Mouse (Mus musculus) stomach, postnatal 0 days (tissue): ENCODE data around the gene Mafg. TPM values are rescaled to one million over a fixed set of nuclear protein-coding genes. Genes with fewer than 3 reads are reported as not detected.

ENCODE experiments used
- ATAC-seq: fragments of 200-750 bp; cut with Nextera tagmentation; 2 replicates; pipeline ENCODE4 v1.8.0; 2017; ENCODE audit not compliant: low FRiP score, low TSS enrichment
- DNase-seq: peaks from one replicate; pipeline ENCODE4 v3.0.0-alpha.2; 2016; ENCODE audit warnings: low spot score
- H3K27ac ChIP-seq: fragments of 300-500 bp; sonication (generic); replicated peaks from 2 replicates; pipeline ENCODE4 v1.5.1; 2014; ENCODE audit warnings: mild to moderate bottlenecking, control low read depth
- H3K27me3 ChIP-seq: fragments of 300-500 bp; sonication (generic); 2 replicates; pipeline ENCODE4 v1.6.1; 2014; ENCODE audit warnings: low read length; ENCODE audit not compliant: control insufficient read depth, insufficient read depth
- H3K36me3 ChIP-seq: fragments of 300-500 bp; sonication (generic); 2 replicates; pipeline ENCODE4 v1.6.1; 2014; ENCODE audit warnings: low read length, mixed read lengths; ENCODE audit not compliant: control insufficient read depth, insufficient read depth
- H3K4me1 ChIP-seq: fragments of 300-500 bp; sonication (generic); replicated peaks from 2 replicates; pipeline ENCODE4 v1.6.1; 2014; ENCODE audit warnings: antibody characterized with exemption; ENCODE audit not compliant: control insufficient read depth, insufficient read depth
- H3K4me2 ChIP-seq: fragments of 300-500 bp; sonication (generic); replicated peaks from 2 replicates; pipeline ENCODE4 v1.6.1; 2014; ENCODE audit warnings: low read depth, mild to moderate bottlenecking, control low read depth, moderate library complexity
- H3K4me3 ChIP-seq: fragments of 300-500 bp; sonication (generic); 2 replicates; pipeline ENCODE4 v1.5.1; 2014; ENCODE audit warnings: low read depth, low read length, control low read depth
- H3K9ac ChIP-seq: fragments of 300-500 bp; sonication (generic); 2 replicates; pipeline ENCODE4 v1.6.1; 2014; ENCODE audit warnings: mild to moderate bottlenecking, low read length, control low read depth, mixed read lengths
- H3K9me3 ChIP-seq: fragments of 300-500 bp; sonication (generic); 2 replicates; pipeline ENCODE4 v1.6.1; 2016; ENCODE audit warnings: low read length; ENCODE audit not compliant: control insufficient read depth
- CTCF ChIP-seq: IDR thresholded peaks from 2 replicates; pipeline ENCODE4 v1.5.1; 2016; ENCODE audit warnings: antibody characterized with exemption, low read depth, mild to moderate bottlenecking, moderate library complexity
- EP300 ChIP-seq: optimal IDR thresholded peaks from 2 replicates; pipeline ENCODE3; 2016; ENCODE audit warnings: antibody characterized with exemption
- WGBS: fragments of 180-500 bp; shearing (Covaris S2); extraction: QIAGEN DNeasy Blood & Tissue Kit; methylation state at CpG from one replicate; pipeline ENCODE4 v1.1.7; 2014; 5-methylcytosine and 5-hydroxymethylcytosine counted together
- polyA plus RNA-seq: library from polyadenylated mRNA; unstranded; fragments of >200 nt; fragmentation: Nextera tagmentation; extraction: Ambion mirVana; gene quantifications from 2 replicates; pipeline ENCODE4 v1.2.1, GENCODE M21; 2015

The Mafg gene
- polyA plus RNA-seq, 1 experiment from 2014 or later, result 21.3 TPM

DNA sequence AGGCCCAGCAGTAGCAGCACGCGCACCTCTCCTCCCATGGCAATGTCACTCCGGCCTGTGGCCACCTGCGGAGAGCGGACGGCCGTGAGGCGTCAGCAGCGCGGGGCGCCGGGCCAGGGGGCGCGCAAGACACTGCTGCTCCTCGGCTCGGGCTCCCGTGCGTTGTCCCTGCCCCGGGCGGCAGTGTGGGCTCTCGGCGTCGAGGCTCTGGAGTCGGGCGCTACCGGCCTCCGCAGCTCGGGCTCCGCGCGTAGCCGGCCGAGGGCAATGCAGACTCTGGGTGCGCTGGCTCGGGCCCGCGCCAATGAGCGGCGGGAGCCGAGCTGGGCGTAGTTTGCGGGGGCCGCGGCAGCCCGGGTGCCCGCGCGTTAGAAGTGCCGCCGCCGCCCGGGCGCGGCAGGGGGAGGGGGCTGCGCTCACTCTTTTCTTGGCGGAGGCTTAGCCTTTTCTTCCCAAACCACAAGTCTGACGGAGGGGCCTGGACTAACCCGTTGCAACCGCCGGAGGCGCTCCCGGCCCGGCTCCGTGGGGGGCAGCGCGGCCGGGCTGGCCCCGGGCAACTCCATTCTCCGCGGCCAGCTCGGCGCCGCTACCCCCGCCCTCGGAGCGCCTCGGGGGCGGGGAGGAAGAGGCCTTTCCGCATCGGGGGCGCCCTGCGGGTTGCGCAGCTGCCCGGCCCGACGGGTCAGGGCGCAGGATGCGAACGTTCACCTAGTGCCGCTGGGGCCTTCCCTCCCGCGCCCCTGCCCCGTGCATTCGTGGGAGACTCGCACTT is 27.1 kb upstream of the Mafg start:
- DNase-seq, result peak; percentile 58
- no peaks in the 10 kb centered on the region for H3K9me3 ChIP-seq
- peaks cover 3% of the 10 kb centered on the region; the same call in 1 of the 2 replicates for H3K4me1 ChIP-seq
- no peaks in the 10 kb centered on the region for H3K36me3 ChIP-seq
- under 1% methylated on average over 80 of the region's 95 CpGs for WGBS
- peak overlapping the region; percentile 43 for H3K4me3 ChIP-seq
- no peak overlapping the region for H3K27ac ChIP-seq
- peaks cover 21% of the 10 kb centered on the region for H3K27me3 ChIP-seq
- H3K9ac ChIP-seq, result peak overlapping the region; percentile 45
- TF ChIP-seq CTCF (peak; percentile 41), EP300 (no peak)
- H3K4me2 ChIP-seq, result peak overlapping the region; percentile 66
- ATAC-seq, result peak; percentile 50

DNA sequence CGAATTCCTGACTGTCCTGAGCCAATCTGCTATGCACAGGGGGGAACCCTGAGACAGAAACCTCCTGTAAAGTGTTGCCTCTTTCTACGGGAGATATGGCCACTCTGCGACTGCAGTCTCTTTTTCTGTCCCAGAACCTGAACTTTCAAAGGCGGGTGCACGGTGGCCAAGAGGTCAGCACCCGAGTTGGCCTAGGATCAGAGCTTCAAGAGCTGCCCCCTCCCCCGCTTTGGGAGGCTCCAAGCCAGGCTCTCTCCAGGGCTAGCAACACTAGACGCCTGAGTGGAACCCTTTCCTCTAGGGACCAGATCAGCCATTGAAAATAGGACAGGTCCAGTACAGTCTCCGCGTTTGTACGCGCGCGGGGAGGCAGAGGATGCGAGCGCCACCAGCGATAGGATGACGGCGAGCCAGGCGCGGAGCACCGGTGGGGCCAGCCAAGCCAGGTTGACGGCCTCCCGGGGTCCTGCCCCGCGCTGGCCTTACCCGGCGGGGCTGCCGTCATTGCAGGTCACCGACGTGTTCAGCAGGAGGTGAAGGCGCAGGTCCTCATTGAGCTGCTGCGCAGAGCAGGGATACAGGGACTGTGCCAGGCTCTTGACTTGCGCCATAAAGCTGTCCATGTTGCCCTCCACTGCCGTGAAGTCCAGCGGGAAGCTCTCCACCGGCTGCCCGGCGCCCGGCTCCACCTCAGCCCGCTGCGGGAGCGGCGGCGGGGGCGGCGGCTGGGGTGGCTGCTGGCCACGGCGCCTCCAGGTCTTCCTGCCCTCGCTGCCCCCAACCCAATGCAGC is 26.3 kb upstream of the Mafg start:
- Histone ChIP-seq H3K4me2 (peak overlapping the region; percentile 66), H3K27me3 (peaks cover 21% of the 10 kb centered on the region), H3K27ac (no peak overlapping the region), H3K9me3 (no peaks in the 10 kb centered on the region), H3K9ac (peak overlapping the region; percentile 23; the same call in 1 of the 2 replicates), H3K4me3 (peak overlapping the region; percentile 43), H3K4me1 (peaks cover 3% of the 10 kb centered on the region; the same call in 1 of the 2 replicates), H3K36me3 (no peaks in the 10 kb centered on the region)
- no peak for TF ChIP-seq CTCF
- TF ChIP-seq EP300, result no peak
- ATAC-seq (no peak), DNase-seq (no peak)
- WGBS, result 3% methylated on average over 49 of the region's 50 CpGs

DNA sequence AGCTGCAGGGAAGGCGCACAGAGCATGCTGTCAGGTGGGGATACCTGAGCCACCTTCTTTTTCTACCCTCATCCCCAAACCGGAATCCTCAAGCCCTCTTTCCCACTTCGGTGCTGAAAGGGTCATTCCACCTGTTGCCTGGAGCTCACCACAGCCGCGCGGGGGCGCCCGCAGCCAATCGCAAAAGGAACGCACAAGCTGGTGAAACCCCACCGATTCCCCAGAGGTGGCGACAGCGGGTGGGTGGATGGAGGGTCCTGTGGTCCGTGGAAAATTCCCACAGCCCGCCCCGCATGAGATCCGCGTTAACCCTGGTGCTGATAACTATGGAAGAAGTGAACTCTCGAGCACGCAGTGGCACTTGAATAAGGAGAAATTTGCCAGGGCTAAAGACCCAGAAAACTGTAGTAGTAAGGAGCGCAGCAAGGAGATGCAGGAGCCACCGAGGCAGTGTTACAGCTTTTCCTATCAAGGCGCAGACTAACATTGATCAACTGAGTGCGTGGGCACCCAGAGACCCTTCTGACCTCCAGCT is 25.5 kb upstream of the Mafg start:
- H3K4me3 ChIP-seq, result 0 out of 2 replicates have a peak overlapping the region, but pooled peaks have one; percentile 2
- TF ChIP-seq CTCF (peak; percentile 95), EP300 (no peak)
- WGBS, result 2% methylated on average over 23 of the region's 24 CpGs
- no peaks in the 10 kb centered on the region for H3K9me3 ChIP-seq
- peak overlapping the region; percentile 25 for H3K4me2 ChIP-seq
- H3K9ac ChIP-seq, result no peak overlapping the region
- DNase-seq, result peak; percentile 87
- ATAC-seq, result peak; percentile 51; the same call in 1 of the 2 replicates
- H3K27ac ChIP-seq, result no peak overlapping the region
- H3K36me3 ChIP-seq, result no peaks in the 10 kb centered on the region
- peaks cover 21% of the 10 kb centered on the region for H3K27me3 ChIP-seq
- peaks cover 3% of the 10 kb centered on the region; the same call in 1 of the 2 replicates for H3K4me1 ChIP-seq

DNA sequence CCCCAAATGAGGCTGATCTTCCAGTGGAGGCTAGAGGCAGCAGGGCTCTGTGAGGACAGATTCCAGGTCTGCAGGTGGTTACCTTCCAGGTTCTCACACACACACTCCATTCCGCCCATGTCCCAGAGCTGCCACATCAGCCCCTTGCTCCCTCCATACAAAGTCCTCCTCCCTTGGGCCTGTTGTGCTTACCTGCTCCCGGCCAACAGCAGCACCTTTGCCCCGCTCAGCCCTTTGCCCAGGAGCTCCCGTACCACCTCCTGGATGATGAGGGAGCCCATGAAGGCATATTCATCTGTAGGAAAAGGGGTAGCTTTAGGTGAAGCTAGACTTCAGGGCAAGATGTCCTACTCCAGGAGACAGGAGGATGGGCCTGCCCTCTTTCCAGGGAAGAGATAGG is 23.9 kb upstream of the Mafg start:
- Histone ChIP-seq H3K27ac (no peak overlapping the region), H3K36me3 (no peaks in the 10 kb centered on the region), H3K9me3 (no peaks in the 10 kb centered on the region), H3K27me3 (peaks cover 21% of the 10 kb centered on the region), H3K4me3 (no peak overlapping the region), H3K9ac (no peak overlapping the region), H3K4me2 (no peak overlapping the region), H3K4me1 (peaks cover 3% of the 10 kb centered on the region; the same call in 1 of the 2 replicates)
- TF ChIP-seq CTCF (no peak), EP300 (no peak)
- ATAC-seq (no peak), DNase-seq (no peak)
- WGBS, result 91% methylated on average over 4 of the region's 4 CpGs

DNA sequence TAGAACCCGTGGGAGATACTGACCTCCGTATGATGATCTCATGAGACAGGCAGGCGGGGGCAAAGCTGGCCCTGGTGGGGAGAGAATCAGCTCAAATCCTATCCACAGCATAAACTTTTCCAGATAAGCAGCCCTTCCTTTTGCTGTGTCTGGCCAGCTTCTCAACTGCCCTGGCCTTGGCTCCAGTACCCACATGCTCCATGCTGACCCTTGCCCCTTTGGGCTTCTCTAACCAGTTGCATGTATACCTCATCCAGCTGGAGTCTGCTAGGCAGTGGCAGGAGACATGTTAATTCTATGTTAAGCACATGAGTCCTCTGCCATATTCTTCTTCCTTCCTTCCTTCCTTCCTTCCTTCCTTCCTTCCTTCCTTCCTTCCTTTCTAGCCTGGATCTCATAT is 21.3 kb upstream of the Mafg start:
- TF ChIP-seq EP300 (no peak), CTCF (no peak)
- H3K9me3 ChIP-seq, result no peaks in the 10 kb centered on the region
- H3K4me3 ChIP-seq, result no peak overlapping the region
- no peak overlapping the region for H3K9ac ChIP-seq
- DNase-seq (no peak), ATAC-seq (no peak)
- no peak overlapping the region for H3K27ac ChIP-seq
- 71% methylated on average over 3 of the region's 3 CpGs for WGBS
- H3K4me2 ChIP-seq, result no peak overlapping the region
- no peaks in the 10 kb centered on the region; the same call in 1 of the 2 replicates for H3K4me1 ChIP-seq
- no peaks in the 10 kb centered on the region for H3K36me3 ChIP-seq
- peaks cover 7% of the 10 kb centered on the region; the same call in 1 of the 2 replicates for H3K27me3 ChIP-seq
